In genomic region chr17:5997380-5998234, GRCm38 (mm10) we compare ENCODE assay signal across 8 mouse cellular contexts. TPM values are rescaled to one million over a fixed set of nuclear protein-coding genes. Genes with fewer than 3 reads are reported as not detected.
DNase-seq lines count a peak whose midpoint lies in the region; ATAC-seq and TF ChIP-seq lines count a peak whose summit lies in the region.

No protein-coding gene starts in this region.

- H3K4me1 ChIP-seq in forebrain, postnatal 0 days (ENCODE audit: insufficient read depth) = no peaks in the 10 kb centered on the region

- peak overlapping the region; percentile 16 for H3ac ChIP-seq in C2C12 (ENCODE audit: control insufficient read depth, insufficient read length, low read depth)

- no peaks in the 10 kb centered on the region for H3K9me3 ChIP-seq in forebrain, postnatal 0 days (ENCODE audit: low read length)

- ATAC-seq in forebrain, postnatal 0 days = no peak

- H3K4me2 ChIP-seq in forebrain, postnatal 0 days (ENCODE audit: low read depth) = no peak overlapping the region

- peaks cover 15% of the 10 kb centered on the region for H3K79me3 ChIP-seq in C2C12 (ENCODE audit: low read depth)

- no peak overlapping the region for H3K27ac ChIP-seq in forebrain, postnatal 0 days (ENCODE audit: low read depth, low read length)

- H3K4me3 ChIP-seq in C2C12 (ENCODE audit: insufficient read depth, poor library complexity, severe bottlenecking) = no peak overlapping the region
- H3K4me3 ChIP-seq in forebrain, postnatal 0 days (ENCODE audit: low read depth, low read length) = no peak overlapping the region

- peaks cover 61% of the 10 kb centered on the region for H3K36me3 ChIP-seq in C2C12 (ENCODE audit: control insufficient read depth, insufficient read depth)
- H3K36me3 ChIP-seq in forebrain, postnatal 0 days (ENCODE audit: insufficient read depth) = no peaks in the 10 kb centered on the region

- DNase-seq in adrenal gland, adult (ENCODE audit: inconsistent age in 2 of 2, low spot score in 1 of 2) = peak; percentile 89 to 94
- no peak for DNase-seq in adrenal gland, postnatal 4 days (ENCODE audit: low spot score in 2 of 2)
- peak; percentile 73 to 74 for DNase-seq in cerebellum, postnatal 36 days
- peak; percentile 68 to 80 for DNase-seq in heart, postnatal 36 days
- no peak for DNase-seq in yolk sac, embryonic 10.5 days (ENCODE audit: low spot score)
- no peak for DNase-seq in T-cell, adult 2 months (ENCODE audit: low spot score)
- DNase-seq in forebrain, postnatal 0 days = no peak

- intact Hi-C loops in heart, postnatal 36 days (cut with DNase I) = loop anchor here (2.0 kb wide), 1 partner anchor 15 kb away; no protein-coding TSS in a partner anchor

- no peak overlapping the region for H3K9ac ChIP-seq in forebrain, postnatal 0 days

- WGBS in forebrain, postnatal 0 days = 49% methylated on average over 16 of the region's 16 CpGs

- H3K79me2 ChIP-seq in C2C12 (ENCODE audit: control insufficient read depth, insufficient read depth) = peaks cover 83% of the 10 kb centered on the region

- H3K27me3 ChIP-seq in C2C12 (ENCODE audit: control insufficient read depth, insufficient read depth, insufficient read length) = no peaks in the 10 kb centered on the region
- no peaks in the 10 kb centered on the region for H3K27me3 ChIP-seq in forebrain, postnatal 0 days (ENCODE audit: insufficient read depth, low read length)

- TF ChIP-seq CTCF in C2C12 (IDR thresholded peaks at IDR 0.05; ENCODE audit: control insufficient read depth, insufficient read depth, insufficient read length) = no peak
- no peak for TF ChIP-seq CTCF in forebrain, postnatal 0 days (IDR thresholded peaks at IDR 0.05; ENCODE audit: low read depth)

TF ChIP-seq in C2C12, 6 proteins besides CTCF, POLR2A, EP300 and RAD21:
- TF ChIP-seq USF1 (IDR thresholded peaks at IDR 0.05; ENCODE audit: low read depth) (peak; percentile 67), MAX (IDR thresholded peaks at IDR 0.05) (no peak), FOSL1 (IDR thresholded peaks at IDR 0.05; ENCODE audit: insufficient read depth, low read length, poor library complexity, severe bottlenecking) (no peak)

RNA-seq across cellular contexts. Expression of gene Synj2, which starts 56.5 kb away (rescaled TPM):
- 10 to 100 TPM; 12.4 to 12.8 TPM for total RNA-seq in adrenal gland, postnatal 4 days (2021)
- 30.9 TPM for polyA plus RNA-seq in C2C12 (2012; fragmentation: generic; extraction: Trizol)
- total RNA-seq in heart, postnatal 36 days (2021) = 10 to 100 TPM; 55.5 to 57.9 TPM
- total RNA-seq in forebrain, postnatal 0 days (2014; rRNA removed) = 6.7 and 6.8 TPM in 2 replicates
- 1.8 and 3.6 TPM in 2 replicates for polyA plus RNA-seq in forebrain, postnatal 0 days (2015; fragmentation: Nextera tagmentation; extraction: Ambion mirVana)

Comparison
In these comparisons a context has a peak if more than half of its experiments do, and no peak if none do; other contexts are left out.
1. DNase-seq: peak in adrenal gland, adult (2 of 2), cerebellum, postnatal 36 days (2 of 2) and heart, postnatal 36 days (2 of 2); none in adrenal gland, postnatal 4 days (0 of 2), yolk sac, embryonic 10.5 days (single experiment), T-cell, adult 2 months (single experiment) and forebrain, postnatal 0 days (single experiment).